Mouse (Mus musculus): ENCODE results near the gene St6galnac5. TPM values are rescaled to one million over a fixed set of nuclear protein-coding genes. Genes with fewer than 3 reads are reported as not detected.
"Not testable (repeated sequence)": the region's sequence is repeated elsewhere in the genome, so short reads cannot be mapped to it uniquely, and the experiment has no call there.

St6galnac5 gene
- total RNA-seq, 2 experiments from 2014 or later, result 2.5 to 4.9 TPM

- no peak for DNase-seq (ENCODE audit: low spot score in 2 of 2)
These were observed 184.7 kb downstream of the St6galnac5 start for GRCm38 (mm10) chr3:152797354-152797753.

GRCm38 (mm10) chr3:152796216-152796615, 185.8 kb downstream of the St6galnac5 start:
- no peak for DNase-seq (ENCODE audit: low spot score in 2 of 2)

DNA sequence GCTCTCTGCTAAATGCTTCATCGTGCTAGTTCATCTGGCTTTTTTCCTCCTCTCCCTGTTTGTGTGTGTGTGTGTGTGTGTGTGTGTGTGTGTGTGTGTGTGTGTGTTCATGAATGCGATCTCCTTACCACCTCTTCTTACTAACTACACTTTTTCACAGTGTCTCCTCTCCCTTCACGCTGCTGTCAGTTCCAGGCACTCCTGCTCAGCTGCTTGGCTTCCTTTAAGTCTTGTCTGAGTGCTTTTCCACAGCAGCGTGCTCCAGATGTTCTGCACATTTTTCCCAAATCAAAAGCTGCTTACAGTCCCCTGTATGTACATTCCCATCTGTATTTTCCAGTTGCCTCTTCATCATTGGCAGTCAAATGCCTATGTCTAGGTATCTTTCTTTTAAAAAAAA, 189.0 kb downstream of the St6galnac5 start:
- DNase-seq (ENCODE audit: low spot score in 2 of 2), result no peak

GRCm38 (mm10) chr3:152792601-152793000, 189.4 kb downstream of the St6galnac5 start:
- DNase-seq (ENCODE audit: low spot score in 2 of 2), result no peak

DNA sequence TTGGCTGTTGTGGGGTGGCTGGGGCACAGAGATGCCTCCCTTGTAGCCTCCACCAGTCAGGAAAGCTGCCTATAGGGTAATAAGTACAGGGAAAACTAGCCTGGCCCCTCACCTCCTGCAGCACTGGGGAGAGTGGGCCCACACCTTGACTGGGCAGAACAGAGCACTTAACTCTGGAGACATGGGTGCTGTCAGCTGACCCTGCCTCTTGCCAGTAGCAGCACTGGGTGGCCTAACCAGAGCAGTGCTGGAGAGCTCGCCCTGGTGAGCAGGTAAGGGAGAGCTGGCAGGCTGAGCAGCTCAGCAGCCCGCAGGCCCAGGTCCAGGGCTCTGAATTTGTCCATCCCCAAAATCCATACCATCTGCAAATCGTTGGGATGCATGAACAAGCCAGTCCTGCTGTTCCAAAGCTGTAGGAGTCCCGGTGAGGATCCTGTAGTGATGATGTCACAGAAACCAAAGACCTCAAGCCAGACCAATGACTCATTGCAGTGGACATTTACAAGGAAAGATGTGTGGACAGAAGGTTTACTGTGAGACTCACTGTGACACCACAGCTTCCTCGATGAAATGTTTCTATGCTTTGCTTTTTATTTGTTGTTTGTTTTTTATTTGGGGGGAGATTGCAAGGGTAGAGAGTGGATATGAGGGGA, 193.6 kb downstream of the St6galnac5 start:
- DNase-seq (ENCODE audit: low spot score in 2 of 2), result not testable (repeated sequence)

DNA sequence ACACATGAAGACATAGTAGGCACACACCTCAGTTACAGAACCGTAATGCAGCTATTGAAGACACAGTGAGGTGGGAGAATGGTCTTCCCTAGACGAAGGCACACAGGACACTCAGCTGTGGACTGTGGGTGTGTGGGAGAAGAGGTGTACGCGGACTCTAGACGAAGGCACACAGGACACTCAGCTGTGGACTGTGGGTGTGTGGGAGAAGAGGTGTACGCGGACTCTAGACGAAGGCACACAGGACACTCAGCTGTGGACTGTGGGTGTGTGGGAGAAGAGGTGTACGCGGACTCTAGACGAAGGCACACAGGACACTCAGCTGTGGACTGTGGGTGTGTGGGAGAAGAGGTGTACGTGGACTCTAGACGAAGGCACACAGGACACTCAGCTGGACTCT, 197.7 kb downstream of the St6galnac5 start:
- DNase-seq (ENCODE audit: low spot score in 2 of 2), result not testable (repeated sequence)

- peak; percentile 17 to 50 for DNase-seq (ENCODE audit: low spot score in 2 of 2)
These were observed 198.3 kb downstream of the St6galnac5 start for GRCm38 (mm10) chr3:152783792-152784191.

- DNase-seq (ENCODE audit: low spot score in 2 of 2), result no peak
These were observed 202.2 kb downstream of the St6galnac5 start for GRCm38 (mm10) chr3:152779819-152780218.

DNA sequence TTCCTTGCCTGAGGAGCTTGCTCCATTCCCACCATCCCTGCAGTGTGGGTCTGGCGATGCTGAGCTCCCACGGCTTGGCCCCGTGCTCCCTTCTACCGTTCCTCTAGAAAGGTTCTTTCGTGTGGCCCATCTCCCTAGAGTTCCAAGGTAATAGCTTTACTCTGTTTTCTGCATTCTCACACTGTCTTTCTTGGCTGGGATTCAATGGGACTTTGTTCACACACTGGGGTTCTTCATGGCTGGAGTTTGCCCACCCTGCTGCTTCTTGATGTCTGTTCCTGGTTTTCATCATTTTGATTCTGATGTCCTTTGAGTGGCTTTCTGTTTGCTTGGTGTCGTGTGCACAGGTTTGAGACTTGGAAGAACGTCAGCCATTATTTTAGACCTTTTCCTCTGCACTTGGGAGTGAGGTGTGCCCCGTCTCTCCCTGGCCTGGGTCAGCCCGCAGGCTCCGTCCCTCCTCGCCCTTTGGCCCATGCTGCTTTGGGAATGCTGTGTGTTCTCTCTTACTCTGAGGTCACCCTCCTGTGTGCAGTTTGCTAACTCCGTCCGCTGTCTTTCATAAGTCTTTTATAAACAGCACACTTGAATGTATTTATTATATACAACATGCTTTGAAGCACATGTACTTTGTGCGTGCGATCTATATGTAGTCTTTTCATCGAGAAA, 205.0 kb downstream of the St6galnac5 start:
- no peak for DNase-seq (ENCODE audit: low spot score in 2 of 2)

DNA sequence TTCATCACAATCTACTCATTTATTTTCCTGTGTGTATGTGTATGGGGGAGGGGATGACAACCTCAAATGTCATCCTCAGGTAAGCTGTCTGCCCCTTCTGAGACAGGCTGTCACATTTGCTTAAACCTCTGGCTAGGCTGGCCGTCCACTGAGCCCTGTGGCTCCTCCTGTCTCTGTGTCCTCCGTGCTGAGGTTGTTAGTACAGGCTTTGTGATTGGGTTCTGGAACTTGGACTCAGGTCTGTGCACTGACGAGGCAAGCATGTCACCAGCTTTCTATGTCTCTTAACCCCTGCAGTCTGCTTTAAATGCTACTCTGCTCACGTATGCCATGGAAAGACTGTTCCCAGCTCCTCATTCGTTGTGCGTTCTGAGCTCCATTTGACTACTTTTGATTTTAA, 205.7 kb downstream of the St6galnac5 start:
- no peak for DNase-seq (ENCODE audit: low spot score in 2 of 2)

GRCm38 (mm10) chr3:152770056-152770455, 212.0 kb downstream of the St6galnac5 start:
- DNase-seq (ENCODE audit: low spot score in 2 of 2), result no peak

DNA sequence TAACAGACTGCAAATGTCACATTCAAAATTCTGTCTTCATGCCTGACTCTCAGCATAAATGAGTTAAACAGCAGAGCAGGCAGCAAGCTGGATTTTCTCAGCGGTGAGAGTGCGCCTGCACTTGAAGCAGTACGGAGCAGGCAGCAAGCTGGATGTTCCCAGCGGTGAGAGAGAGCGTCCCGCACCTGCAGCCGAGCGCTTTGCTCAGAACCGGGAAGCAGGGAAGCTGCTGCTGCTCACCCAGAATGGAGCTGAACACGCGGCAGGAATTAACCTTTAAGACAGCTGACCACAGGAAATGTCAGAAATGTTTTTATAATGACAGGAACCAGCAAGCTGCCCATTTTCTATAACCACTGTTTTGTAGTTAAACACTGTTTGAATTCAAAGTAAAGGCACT, 214.6 kb downstream of the St6galnac5 start:
- DNase-seq (ENCODE audit: low spot score in 2 of 2), result no peak

All from adrenal gland, postnatal 4 days (tissue).